Mouse (Mus musculus): ENCODE measurements around the gene Mdn1.

GRCm38 (mm10) chr4:32669825-32670224, 12.9 kb downstream of the Mdn1 start:
- TF ChIP-seq NELFE (IDR thresholded peaks at IDR 0.05; ENCODE audit: low read depth, low read length): no peak
- no peak for TF ChIP-seq MAX (IDR thresholded peaks at IDR 0.05; ENCODE audit: low read length)
- no peak for TF ChIP-seq HCFC1 (IDR thresholded peaks at IDR 0.05; ENCODE audit: low read depth, low read length)
- no peak for TF ChIP-seq JUND (IDR thresholded peaks at IDR 0.05; ENCODE audit: low read depth, low read length)
- no peak for TF ChIP-seq ZC3H11A (IDR thresholded peaks at IDR 0.05; ENCODE audit: low read depth, low read length)
